In the genomic region with DNA sequence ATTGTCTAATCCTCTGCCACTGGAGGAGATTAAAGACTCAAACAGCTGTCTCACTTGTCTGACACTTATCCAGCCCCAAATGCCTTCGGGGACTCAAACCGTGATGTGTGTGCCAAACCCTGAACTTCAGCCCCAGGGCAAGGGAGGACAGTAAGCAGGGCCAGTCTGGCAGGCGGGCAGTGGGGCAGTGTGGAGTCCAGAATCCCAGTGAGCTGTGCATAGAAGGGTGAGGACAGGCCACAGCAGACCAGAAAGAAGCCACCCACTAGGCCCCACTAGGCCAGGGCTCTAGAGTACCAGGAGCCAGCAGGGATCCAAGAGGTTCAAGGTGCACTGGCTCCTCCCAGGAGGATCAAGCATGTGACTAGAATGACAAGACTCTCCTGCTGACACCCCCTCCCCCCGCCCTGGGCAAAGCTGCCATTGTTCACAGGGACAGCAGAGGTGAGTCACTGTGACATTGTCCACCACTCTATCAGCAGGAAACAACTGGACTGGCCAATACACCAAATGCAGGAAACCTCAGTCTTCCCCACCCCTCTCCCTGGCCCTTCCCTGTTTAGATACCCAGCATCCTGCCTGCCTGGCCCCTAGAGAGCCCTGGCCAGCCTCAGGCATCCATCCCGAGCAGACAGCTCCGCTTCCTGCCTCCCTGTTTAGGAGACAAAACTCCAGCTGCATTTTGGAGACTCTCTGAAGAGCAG, we compare ENCODE assay signal across 8 mouse cellular contexts. TPM values are rescaled to one million over a fixed set of nuclear protein-coding genes. Genes with fewer than 3 reads are reported as not detected.
DNase-seq lines count a peak whose midpoint lies in the region; ATAC-seq and TF ChIP-seq lines count a peak whose summit lies in the region.

No protein-coding gene starts in this region.

- DNase-seq in spleen, adult 2 months (ENCODE audit: low read depth in 1 of 2, low spot score in 2 of 2), result no peak
- DNase-seq in spleen, postnatal 14 days (ENCODE audit: low spot score in 2 of 2), result no peak
- DNase-seq in kidney, postnatal 0 days (ENCODE audit: low spot score), result peak; percentile 62
- DNase-seq in midbrain, embryonic 14.5 days, result no peak
- DNase-seq in thymus, postnatal 4 days, result no peak
- no peak for DNase-seq in thymus, adult 18-20 months
- no peak for DNase-seq in right cerebral cortex, postnatal 4 days

- peak overlapping the region; percentile 9; the same call in 1 of the 2 replicates for H3K4me2 ChIP-seq in heart, embryonic 11.5 days
- H3K4me2 ChIP-seq in kidney, postnatal 0 days (ENCODE audit: low read length), result no peak overlapping the region
- H3K4me2 ChIP-seq in midbrain, embryonic 14.5 days (ENCODE audit: low read length), result no peak overlapping the region

- peak overlapping the region; percentile 30; the same call in 1 of the 2 replicates for H3K9ac ChIP-seq in heart, embryonic 11.5 days (ENCODE audit: low read depth, low read length)
- no peak overlapping the region for H3K9ac ChIP-seq in kidney, postnatal 0 days (ENCODE audit: low read depth, low read length)
- H3K9ac ChIP-seq in midbrain, embryonic 14.5 days (replicated peaks; ENCODE audit: low read length), result no peak overlapping the region

- no peak for TF ChIP-seq POLR2A in spleen, adult 2 months (IDR thresholded peaks at IDR 0.05; ENCODE audit: low read depth, low read length)

- no peaks in the 10 kb centered on the region for H3K27me3 ChIP-seq in spleen, adult 2 months (ENCODE audit: control insufficient read depth, insufficient read depth, low read length)
- H3K27me3 ChIP-seq in heart, embryonic 11.5 days (ENCODE audit: control insufficient read depth, insufficient read depth, low read length), result no peaks in the 10 kb centered on the region
- H3K27me3 ChIP-seq in kidney, postnatal 0 days (ENCODE audit: insufficient read depth, low read length), result no peaks in the 10 kb centered on the region
- H3K27me3 ChIP-seq in midbrain, embryonic 14.5 days (ENCODE audit: control insufficient read depth, insufficient read depth, low read length), result no peaks in the 10 kb centered on the region

- H3K27ac ChIP-seq in spleen, adult 2 months (ENCODE audit: insufficient read depth, low read length), result peak overlapping the region; percentile 34
- peak overlapping the region; percentile 79 for H3K27ac ChIP-seq in heart, embryonic 11.5 days (ENCODE audit: low read depth, low read length)
- H3K27ac ChIP-seq in kidney, postnatal 0 days, result peak overlapping the region; percentile 71
- no peak overlapping the region for H3K27ac ChIP-seq in midbrain, embryonic 14.5 days (replicated peaks; ENCODE audit: low read depth, low read length)

- no peak for TF ChIP-seq CTCF in spleen, adult 2 months (IDR thresholded peaks at IDR 0.05; ENCODE audit: extremely low read depth, insufficient read depth, insufficient read length, insufficient replicate concordance)
- no peak for TF ChIP-seq CTCF in kidney, postnatal 0 days (IDR thresholded peaks at IDR 0.05; ENCODE audit: low read depth)

- ATAC-seq in heart, embryonic 11.5 days (replicated peaks; ENCODE audit: insufficient number of reproducible peaks, low FRiP score, low TSS enrichment), result peak; percentile 76
- peak; percentile 81 for ATAC-seq in kidney, postnatal 0 days (replicated peaks; ENCODE audit: low FRiP score, low read depth)
- peak; percentile 19; the same call in 1 of the 2 replicates for ATAC-seq in midbrain, embryonic 14.5 days (ENCODE audit: low FRiP score, low TSS enrichment)

- peaks cover 1% of the 10 kb centered on the region; the same call in 1 of the 2 replicates for H3K4me1 ChIP-seq in spleen, adult 2 months (ENCODE audit: control insufficient read depth, insufficient read depth, insufficient read length)
- peaks cover 50% of the 10 kb centered on the region for H3K4me1 ChIP-seq in heart, embryonic 11.5 days (ENCODE audit: control insufficient read depth, insufficient read depth, low read length)
- peaks cover 48% of the 10 kb centered on the region for H3K4me1 ChIP-seq in kidney, postnatal 0 days (replicated peaks; ENCODE audit: insufficient read depth, low read length)
- peaks cover 21% of the 10 kb centered on the region for H3K4me1 ChIP-seq in midbrain, embryonic 14.5 days (ENCODE audit: control insufficient read depth, insufficient read depth, low read length)

- no peak overlapping the region for H3K4me3 ChIP-seq in spleen, adult 2 months (ENCODE audit: extremely low read depth, insufficient read depth, insufficient read length)
- H3K4me3 ChIP-seq in heart, embryonic 11.5 days (ENCODE audit: low read depth, low read length), result no peak overlapping the region
- no peak overlapping the region for H3K4me3 ChIP-seq in kidney, postnatal 0 days (replicated peaks; ENCODE audit: low read depth, low read length)
- H3K4me3 ChIP-seq in midbrain, embryonic 14.5 days (replicated peaks; ENCODE audit: low read depth, low read length), result no peak overlapping the region

- no peaks in the 10 kb centered on the region for H3K36me3 ChIP-seq in spleen, adult 2 months (ENCODE audit: control insufficient read depth, insufficient read depth, low read length)
- no peaks in the 10 kb centered on the region for H3K36me3 ChIP-seq in heart, embryonic 11.5 days (ENCODE audit: control insufficient read depth, insufficient read depth, low read length)
- H3K36me3 ChIP-seq in kidney, postnatal 0 days (ENCODE audit: insufficient read depth, low read length), result no peaks in the 10 kb centered on the region
- H3K36me3 ChIP-seq in midbrain, embryonic 14.5 days (ENCODE audit: control insufficient read depth, insufficient read depth, low read length), result no peaks in the 10 kb centered on the region

- H3K9me3 ChIP-seq in heart, embryonic 11.5 days (replicated peaks; ENCODE audit: control insufficient read depth, low read length), result no peaks in the 10 kb centered on the region
- no peaks in the 10 kb centered on the region for H3K9me3 ChIP-seq in kidney, postnatal 0 days (replicated peaks; ENCODE audit: low read length)
- no peaks in the 10 kb centered on the region for H3K9me3 ChIP-seq in midbrain, embryonic 14.5 days (ENCODE audit: control insufficient read depth, low read length)

- 72% methylated on average over 6 of the region's 6 CpGs for WGBS in spleen, adult 2 months
- WGBS in heart, embryonic 11.5 days (ENCODE audit: insufficient replicate concordance), result 21% methylated on average over 6 of the region's 6 CpGs
- 51% methylated on average over 6 of the region's 6 CpGs for WGBS in kidney, postnatal 0 days
- WGBS in midbrain, embryonic 14.5 days, result 37% methylated on average over 6 of the region's 6 CpGs

RNA-seq across cellular contexts. Expression of a gene that starts 40.9 kb away (rescaled TPM):
- polyA plus RNA-seq in spleen, adult 2 months (2012; rRNA removed), result 29.8 and 30.6 TPM in 2 replicates
- 130 and 148 TPM in 2 replicates for polyA plus RNA-seq in heart, embryonic 11.5 days (2014; fragmentation: Nextera tagmentation; extraction: Ambion mirVana)
- polyA plus RNA-seq in kidney, postnatal 0 days (2015; fragmentation: Nextera tagmentation; extraction: Ambion mirVana), result 102 and 131 TPM in 2 replicates
- polyA plus RNA-seq in midbrain, embryonic 14.5 days (2014; fragmentation: Nextera tagmentation; extraction: Ambion mirVana), result 31.1 and 31.3 TPM in 2 replicates

Comparison
In these comparisons a context has a peak if more than half of its experiments do, and no peak if none do; other contexts are left out.
1. ATAC-seq: peak in every context shown above with its lines; median percentile 81 in kidney, postnatal 0 days; 76 in heart, embryonic 11.5 days; 19 in midbrain, embryonic 14.5 days.